Mouse (Mus musculus) intestine, postnatal 0 days (tissue): ENCODE data around the gene Glp2r. TPM values are rescaled to one million over a fixed set of nuclear protein-coding genes. Genes with fewer than 3 reads are reported as not detected.

Experiments
- ATAC-seq: fragments of 200-750 bp; cut with Nextera tagmentation; 2 replicates; pipeline ENCODE4 v1.8.0; 2017; ENCODE audit warnings: mild to moderate bottlenecking, moderate TSS enrichment, moderate library complexity
- H3K27ac ChIP-seq: fragments of 300-500 bp; sonication (generic); 2 replicates; pipeline ENCODE4 v1.5.1; 2014; ENCODE audit warnings: mild to moderate bottlenecking, low read depth, low read length, moderate library complexity
- H3K27me3 ChIP-seq: fragments of 300-500 bp; sonication (generic); replicated peaks from 2 replicates; pipeline ENCODE4 v1.6.1; 2014; ENCODE audit warnings: low read length, mixed read lengths; ENCODE audit not compliant: control insufficient read depth, insufficient read depth
- H3K36me3 ChIP-seq: fragments of 300-500 bp; sonication (generic); 2 replicates; pipeline ENCODE4 v1.6.1; 2014; ENCODE audit warnings: mild to moderate bottlenecking, moderate library complexity; ENCODE audit not compliant: control insufficient read depth, insufficient read depth
- H3K4me1 ChIP-seq: fragments of 300-500 bp; sonication (generic); replicated peaks from 2 replicates; pipeline ENCODE4 v1.6.1; 2014; ENCODE audit warnings: antibody characterized with exemption, low read length, mixed read lengths; ENCODE audit not compliant: control insufficient read depth, insufficient read depth
- H3K4me2 ChIP-seq: fragments of 300-500 bp; sonication (generic); replicated peaks from 2 replicates; pipeline ENCODE4 v1.6.1; 2014; ENCODE audit warnings: low read depth, mild to moderate bottlenecking, moderate library complexity
- H3K4me3 ChIP-seq: fragments of 300-500 bp; sonication (generic); 2 replicates; pipeline ENCODE4 v1.5.1; 2014; ENCODE audit warnings: low read depth, low read length
- H3K9ac ChIP-seq: fragments of 300-500 bp; sonication (generic); 2 replicates; pipeline ENCODE4 v1.6.1; 2014; ENCODE audit warnings: mild to moderate bottlenecking, low read depth, low read length
- H3K9me3 ChIP-seq: fragments of 300-500 bp; sonication (generic); 2 replicates; pipeline ENCODE4 v1.6.1; 2016; ENCODE audit warnings: mixed run types; ENCODE audit not compliant: control insufficient read depth
- CTCF ChIP-seq: sonication (generic); IDR thresholded peaks from 2 replicates; pipeline ENCODE4 v1.5.1; 2016; ENCODE audit warnings: low read depth, mild to moderate bottlenecking, control low read depth, antibody characterized with exemption, moderate library complexity
- WGBS: fragments of 180-500 bp; shearing (Covaris S2); extraction: QIAGEN DNeasy Blood & Tissue Kit; methylation state at CpG from one replicate; pipeline ENCODE4 v1.1.7; 2014; 5-methylcytosine and 5-hydroxymethylcytosine counted together
- polyA plus RNA-seq: library from polyadenylated mRNA; unstranded; fragments of >200 nt; fragmentation: Nextera tagmentation; extraction: Ambion mirVana; gene quantifications from 2 replicates; pipeline ENCODE4 v1.2.1, GENCODE M21; 2015

Glp2r gene
- polyA plus RNA-seq, 1 experiment from 2014 or later = 2.8 TPM

DNA sequence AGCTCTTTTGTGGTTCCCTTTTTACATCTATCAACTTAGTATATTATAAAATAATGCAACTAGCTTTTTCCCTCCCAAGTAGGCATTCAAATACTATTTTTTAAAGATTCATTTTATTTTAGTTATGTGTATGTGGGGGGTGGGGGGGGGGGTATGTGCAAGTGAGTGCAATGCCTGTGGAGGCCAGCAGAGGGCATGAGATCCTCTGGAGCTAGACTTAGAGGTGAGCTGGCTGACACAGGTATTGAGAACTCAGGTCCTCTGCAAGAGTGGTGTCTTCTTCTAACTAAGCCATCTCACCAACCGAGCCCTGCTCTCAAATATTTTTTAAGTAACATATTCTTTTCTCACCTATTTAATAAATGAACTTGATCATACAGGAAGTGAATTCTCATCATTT, 34.6 kb upstream of the Glp2r start:
- WGBS = 98% methylated on average over 1 of the region's 1 CpGs
- Histone ChIP-seq H3K4me1 (no peaks in the 10 kb centered on the region), H3K4me3 (no peak overlapping the region), H3K4me2 (no peak overlapping the region), H3K27ac (no peak overlapping the region), H3K9ac (no peak overlapping the region), H3K27me3 (no peaks in the 10 kb centered on the region), H3K9me3 (no peaks in the 10 kb centered on the region), H3K36me3 (no peaks in the 10 kb centered on the region)
- ATAC-seq = no peak
- peak; percentile 41 for TF ChIP-seq CTCF

DNA sequence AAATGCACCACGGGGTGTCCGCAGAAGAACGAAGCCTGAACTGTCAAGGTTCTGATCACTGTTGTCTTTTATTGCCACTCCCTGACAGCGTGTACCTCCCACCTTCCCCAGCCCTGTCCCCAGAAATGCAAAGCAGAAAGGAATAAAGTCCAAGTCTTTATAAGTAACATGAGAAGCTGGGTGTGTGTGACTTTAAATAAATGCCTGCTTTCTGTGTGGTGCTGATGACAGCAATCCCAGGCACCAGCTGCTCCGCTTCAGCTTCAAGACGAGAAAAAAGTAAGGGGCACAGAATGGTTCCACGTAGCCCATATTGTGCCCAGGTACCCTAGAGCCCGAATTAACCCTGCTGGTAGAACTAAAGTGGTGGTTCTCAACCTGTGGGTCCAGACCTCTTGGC, 30.2 kb upstream of the Glp2r start:
- TF ChIP-seq CTCF = no peak
- ATAC-seq = no peak
- H3K27ac ChIP-seq = no peak overlapping the region

GRCm38 (mm10) chr11:67800130-67800723, 29.3 kb upstream of the Glp2r start:
- no peaks in the 10 kb centered on the region for H3K9me3 ChIP-seq
- H3K4me2 ChIP-seq = no peak overlapping the region
- H3K36me3 ChIP-seq = no peaks in the 10 kb centered on the region
- no peak for ATAC-seq
- H3K9ac ChIP-seq = no peak overlapping the region
- no peak for TF ChIP-seq CTCF
- H3K27ac ChIP-seq = no peak overlapping the region
- no peak overlapping the region for H3K4me3 ChIP-seq
- H3K27me3 ChIP-seq = no peaks in the 10 kb centered on the region
- no peaks in the 10 kb centered on the region for H3K4me1 ChIP-seq

More for the DNA sequence above, 30.2 kb upstream of the Glp2r start:
- H3K4me3 ChIP-seq = no peak overlapping the region
- H3K4me2 ChIP-seq = no peak overlapping the region
- H3K9me3 ChIP-seq = no peaks in the 10 kb centered on the region
- H3K36me3 ChIP-seq = no peaks in the 10 kb centered on the region
- WGBS = 48% methylated on average over 8 of the region's 8 CpGs
- no peaks in the 10 kb centered on the region for H3K4me1 ChIP-seq
- no peaks in the 10 kb centered on the region for H3K27me3 ChIP-seq
- H3K9ac ChIP-seq = no peak overlapping the region

DNA sequence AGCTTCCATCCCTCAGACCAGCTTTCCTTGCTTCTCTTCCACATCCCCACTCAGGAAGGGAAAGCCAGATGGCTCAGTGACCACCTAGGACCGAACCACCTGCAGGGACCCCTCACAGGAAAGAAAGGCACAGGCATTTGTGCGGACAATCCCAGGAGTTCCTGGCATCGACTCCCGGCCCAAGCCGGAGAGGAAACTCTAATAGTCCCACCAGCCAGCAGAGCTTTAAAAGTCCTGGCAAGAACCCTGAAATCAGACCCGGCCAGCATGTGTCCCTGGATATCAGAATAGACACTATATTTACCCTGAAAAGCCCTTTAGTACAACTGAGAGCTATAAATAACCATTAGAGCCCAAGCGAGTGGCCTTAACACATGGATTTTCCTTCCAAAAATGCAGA, 27.0 kb upstream of the Glp2r start, which contains the start of gene Dhrs7c:
TSS of gene Dhrs7c (plus strand) at position 257 of the 400 bp plus-strand sequence.
- no peaks in the 10 kb centered on the region for H3K36me3 ChIP-seq
- 70% methylated on average over 7 of the region's 7 CpGs for WGBS
- ATAC-seq = no peak
- no peaks in the 10 kb centered on the region for H3K27me3 ChIP-seq
- TF ChIP-seq CTCF = no peak
- H3K9ac ChIP-seq = no peak within 1 kb of the TSS
- no peak within 1 kb of the TSS for H3K27ac ChIP-seq
- no peaks in the 10 kb centered on the region for H3K9me3 ChIP-seq
- H3K4me1 ChIP-seq = no peaks in the 10 kb centered on the region
- H3K4me2 ChIP-seq = no peak within 1 kb of the TSS
- no peak within 1 kb of the TSS for H3K4me3 ChIP-seq

- WGBS = 72% methylated on average over 11 of the region's 11 CpGs
Observed at GRCm38 (mm10) chr11:67790182-67790581, 19.2 kb upstream of the Glp2r start.

DNA sequence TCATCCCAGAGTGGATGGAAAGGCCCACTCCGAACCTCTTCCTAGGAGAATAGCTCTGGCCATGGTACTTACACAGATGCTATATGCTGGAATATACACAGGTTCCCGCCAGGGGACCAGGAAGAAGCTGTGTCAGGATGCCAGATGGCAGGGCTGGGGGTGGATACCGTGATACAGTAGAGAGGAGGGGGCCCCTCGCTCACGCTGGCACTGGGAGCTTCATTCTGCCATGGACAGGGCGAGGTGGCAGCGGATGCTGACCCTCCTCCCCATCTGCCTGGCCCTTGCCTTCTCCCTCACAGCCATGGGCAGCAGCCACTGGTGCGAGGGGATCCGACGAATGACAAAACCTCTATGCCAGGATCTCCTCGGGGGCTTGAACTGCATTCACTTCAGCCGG, 3.4 kb upstream of the Glp2r start, which contains the start of gene Gsg1l2:
TSS of gene Gsg1l2 (plus strand) at position 230 of the 400 bp plus-strand sequence.
- Histone ChIP-seq H3K9me3 (no peaks in the 10 kb centered on the region), H3K4me1 (no peaks in the 10 kb centered on the region), H3K4me2 (no peak within 1 kb of the TSS), H3K27ac (no peak within 1 kb of the TSS), H3K9ac (no peak within 1 kb of the TSS), H3K36me3 (no peaks in the 10 kb centered on the region), H3K4me3 (no peak within 1 kb of the TSS), H3K27me3 (no peaks in the 10 kb centered on the region)
- no peak for ATAC-seq
- no peak for TF ChIP-seq CTCF
- 78% methylated on average over 12 of the region's 12 CpGs for WGBS

More at GRCm38 (mm10) chr11:67790182-67790581, 19.2 kb upstream of the Glp2r start:
- H3K4me1 ChIP-seq = no peaks in the 10 kb centered on the region
- no peaks in the 10 kb centered on the region for H3K36me3 ChIP-seq
- no peak overlapping the region for H3K27ac ChIP-seq
- no peak for TF ChIP-seq CTCF
- H3K27me3 ChIP-seq = no peaks in the 10 kb centered on the region
- no peak overlapping the region for H3K4me2 ChIP-seq
- ATAC-seq = no peak
- no peak overlapping the region for H3K9ac ChIP-seq
- H3K9me3 ChIP-seq = no peaks in the 10 kb centered on the region
- no peak overlapping the region for H3K4me3 ChIP-seq

- Histone ChIP-seq H3K4me3 (no peak overlapping the region), H3K27me3 (no peaks in the 10 kb centered on the region), H3K4me1 (no peaks in the 10 kb centered on the region), H3K9ac (no peak overlapping the region), H3K4me2 (no peak overlapping the region), H3K9me3 (no peaks in the 10 kb centered on the region), H3K36me3 (no peaks in the 10 kb centered on the region), H3K27ac (no peak overlapping the region)
- ATAC-seq = no peak
- 13% methylated on average over 8 of the region's 8 CpGs for WGBS
- TF ChIP-seq CTCF = peak; percentile 65
Observed at GRCm38 (mm10) chr11:67772577-67772976, 1.6 kb upstream of the Glp2r start.
